Mouse (Mus musculus) cerebellum, postnatal 14 days (tissue): ENCODE measurements at regions not wholly inside any gene's neighbourhood (a gene's known extent, or its start where the extent isn't known, plus 50 kb on each side); places are given as distances from the start of the nearest gene placed in this dataset.

Experiments
- DNase-seq, 2 experiments: peaks; one replicate each; pipeline ENCODE4 v3.0.0; 2021; ENCODE audit warnings: mixed read lengths in 2 of 2

DNA sequence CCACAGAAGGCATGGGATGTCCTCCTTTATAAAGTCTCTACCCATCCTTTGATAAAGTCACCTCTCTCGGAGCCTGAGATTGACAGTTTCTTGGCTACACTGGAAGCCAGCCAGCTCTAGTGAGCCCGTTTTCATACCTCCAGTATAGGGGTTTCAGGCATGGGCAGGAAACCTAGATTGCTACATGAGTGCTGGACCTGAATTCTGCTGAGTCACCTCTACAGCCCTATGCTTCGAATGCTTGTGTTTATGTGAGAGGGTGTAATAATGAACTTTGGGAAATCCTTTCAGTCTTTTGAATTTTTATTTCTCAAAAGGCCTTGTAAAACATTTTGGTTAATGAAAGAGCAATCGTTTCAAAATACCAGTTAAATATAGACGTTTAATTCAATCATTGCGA is 53.5 kb upstream of the Itga4 start:
- DNase-seq = no peak
